9 mouse cellular contexts compared by ENCODE assay signal in the genomic region with DNA sequence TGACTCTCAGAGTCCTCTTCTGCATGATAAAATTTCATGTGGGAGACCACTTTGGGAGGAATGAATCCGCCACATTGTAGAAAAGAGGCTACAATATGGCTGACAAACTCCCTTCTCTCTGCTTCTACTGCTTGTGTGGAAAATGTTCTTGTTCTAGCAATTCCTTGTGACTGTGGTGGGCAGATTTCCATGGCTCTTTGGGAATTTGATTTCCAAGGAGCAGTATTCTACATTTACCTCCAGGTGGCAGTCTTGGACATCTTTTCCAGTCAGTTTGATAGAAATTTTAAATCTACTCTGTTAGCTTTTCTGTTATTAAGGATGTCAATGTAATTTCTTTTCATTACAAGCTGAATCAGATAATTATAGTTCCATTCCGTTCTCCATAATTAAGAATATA. TPM values are rescaled to one million over a fixed set of nuclear protein-coding genes. Genes with fewer than 3 reads are reported as not detected.
DNase-seq lines count a peak whose midpoint lies in the region; ATAC-seq lines count a peak whose summit lies in the region.
"Had no signal": no experiment of that assay in that cellular context is flagged by ENCODE, and none has a peak within 500 bp of the region (broad histone marks: within the 10 kb centered on the region; RNA-seq: fewer than 3 reads in every experiment).

No protein-coding gene starts in this region.

- peak; percentile 29 for ATAC-seq in CD4-positive, CD25-positive, alpha-beta regulatory T cell, adult 4 months

- DNase-seq in cerebellum, adult 9-10 months: peak; percentile 23
- DNase-seq in cerebellum, postnatal 36 days: no peak
- DNase-seq in layer of hippocampus, adult 11-12 months (ENCODE audit: low spot score): peak; percentile 35
- DNase-seq in layer of hippocampus, postnatal 25 days (ENCODE audit: extremely low spot score in 1 of 2, low spot score in 1 of 2): no peak
- DNase-seq in embryo, embryonic 9.5 days (ENCODE audit: extremely low spot score): peak; percentile 27
- no peak for DNase-seq in urinary bladder, postnatal 4 days (ENCODE audit: low spot score in 2 of 2)
- DNase-seq in natural killer cell, adult 2 months (ENCODE audit: low spot score in 2 of 2): no peak
- DNase-seq: right cerebral cortex, postnatal 14 days had no signal

RNA-seq across cellular contexts. Expression of a gene that starts 13.5 kb away (rescaled TPM):
- total RNA-seq in layer of hippocampus, postnatal 25 days (2021): 10 to 100 TPM; 28.2 to 29.8 TPM
- 10 to 100 TPM in 1 of 2 experiments, 1 to 10 TPM in 1; 8.3 to 12.8 TPM for polyA plus RNA-seq in CD4-positive, CD25-positive, alpha-beta regulatory T cell, adult 4 months (2017; shearing (Covaris generic))

Comparison
In these comparisons a context has a peak if more than half of its experiments do, and no peak if none do; other contexts are left out.
1. DNase-seq: peak in cerebellum, adult 9-10 months (single experiment), layer of hippocampus, adult 11-12 months (single experiment) and embryo, embryonic 9.5 days (single experiment); none in cerebellum, postnatal 36 days (0 of 2), layer of hippocampus, postnatal 25 days (0 of 2), urinary bladder, postnatal 4 days (0 of 2) and natural killer cell, adult 2 months (0 of 2).